In genomic region chr17:33958451-33958850, GRCm38 (mm10) we compare ENCODE assay signal across 11 mouse cellular contexts.
"Had no signal": no experiment of that assay in that cellular context is flagged by ENCODE, and none has a peak within 500 bp of the region (broad histone marks: within the 10 kb centered on the region; RNA-seq: fewer than 3 reads in every experiment).

No protein-coding gene starts in this region.

- DNase-seq: gastrocnemius, postnatal 14 days; heart, adult 18-20 months; heart, postnatal 10 days; heart, postnatal 36 days; kidney, adult 11 months; kidney, adult 2 months; kidney, adult 9 months; kidney, postnatal 14 days; kidney, postnatal 36 days; layer of hippocampus, postnatal 36 days; left cerebral cortex, postnatal 4 days had no signal
